Mouse (Mus musculus) liver, postnatal 0 days (tissue): ENCODE data around the gene Tmx2.

Experiments
- CTCF ChIP-seq: sonication (generic); IDR thresholded peaks from 2 replicates; pipeline ENCODE4 v1.5.1; 2016; ENCODE audit warnings: antibody characterized with exemption, low read depth
- EP300 ChIP-seq: IDR thresholded peaks from 2 replicates; pipeline ENCODE4 v1.6.1; 2016; ENCODE audit warnings: antibody characterized with exemption, low read depth, mild to moderate bottlenecking

DNA sequence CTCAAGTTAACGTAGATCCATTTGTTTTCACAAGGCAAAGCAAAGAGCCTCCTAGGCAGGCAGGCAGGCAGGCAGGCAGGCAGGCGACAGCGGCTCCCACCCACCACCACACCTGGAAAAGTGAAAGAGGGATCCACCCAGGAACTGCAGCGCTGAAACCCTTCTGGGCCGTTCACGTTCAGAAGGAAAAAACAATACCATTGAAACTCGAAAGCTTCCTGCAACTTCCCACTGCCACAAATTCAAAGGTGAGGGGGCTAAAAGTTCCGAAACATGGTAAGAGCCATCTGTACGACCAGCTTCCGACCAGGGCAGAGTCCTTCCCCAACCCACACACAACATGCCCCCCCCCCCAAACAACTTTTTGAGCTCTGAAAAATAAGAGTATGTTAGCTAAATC, 29.3 kb downstream of the Tmx2 start:
- TF ChIP-seq CTCF: no peak
- TF ChIP-seq EP300: no peak
